Mouse (Mus musculus) midbrain, embryonic 13.5 days (tissue): ENCODE measurements around the gene Foxa3. TPM values are rescaled to one million over a fixed set of nuclear protein-coding genes. Genes with fewer than 3 reads are reported as not detected.
"Not testable (repeated sequence)": the region's sequence is repeated elsewhere in the genome, so short reads cannot be mapped to it uniquely, and the experiment has no call there.

Source experiments
- ATAC-seq: fragments of 200-750 bp; cut with Nextera tagmentation; 2 replicates; pipeline ENCODE4 v1.8.0; 2017; ENCODE audit warnings: mild to moderate bottlenecking, moderate TSS enrichment, moderate library complexity
- H3K27ac ChIP-seq: fragments of 300-500 bp; sonication (generic); 2 replicates; pipeline ENCODE4 v1.5.1; 2015; ENCODE audit warnings: inconsistent platforms, mild to moderate bottlenecking, moderate library complexity
- H3K27me3 ChIP-seq: fragments of 300-500 bp; sonication (generic); 2 replicates; pipeline ENCODE4 v1.6.1; 2015; ENCODE audit warnings: mild to moderate bottlenecking, inconsistent platforms
- H3K36me3 ChIP-seq: fragments of 300-500 bp; sonication (generic); 2 replicates; pipeline ENCODE4 v1.6.1; 2015; ENCODE audit warnings: mild to moderate bottlenecking, inconsistent platforms
- H3K4me1 ChIP-seq: fragments of 300-500 bp; sonication (generic); replicated peaks from 2 replicates; pipeline ENCODE4 v1.6.1; 2015; ENCODE audit warnings: inconsistent platforms
- H3K4me2 ChIP-seq: fragments of 300-500 bp; sonication (generic); replicated peaks from 2 replicates; pipeline ENCODE4 v1.6.1; 2015; ENCODE audit warnings: moderate library complexity, mild to moderate bottlenecking, inconsistent platforms
- H3K4me3 ChIP-seq: fragments of 300-500 bp; sonication (generic); replicated peaks from 2 replicates; pipeline ENCODE4 v1.5.1; 2015; ENCODE audit warnings: mild to moderate bottlenecking, inconsistent platforms
- H3K9ac ChIP-seq: fragments of 300-500 bp; sonication (generic); replicated peaks from 2 replicates; pipeline ENCODE4 v1.6.1; 2015; ENCODE audit warnings: mild to moderate bottlenecking, inconsistent platforms
- H3K9me3 ChIP-seq: fragments of 300-500 bp; sonication (generic); 2 replicates; pipeline ENCODE4 v1.6.1; 2016; ENCODE audit warnings: mild to moderate bottlenecking, inconsistent platforms
- WGBS: fragments of 180-500 bp; shearing (Covaris S2); methylation state at CpG from one replicate; pipeline ENCODE4 v1.1.7; 2015; 5-methylcytosine and 5-hydroxymethylcytosine counted together
- polyA plus RNA-seq: library from polyadenylated mRNA; unstranded; fragments of >200 nt; fragmentation: Nextera tagmentation; extraction: Ambion mirVana; gene quantifications from 2 replicates; pipeline ENCODE4 v1.2.1, GENCODE M21; 2015

Gene Foxa3
- not detected in 2 replicates for polyA plus RNA-seq

DNA sequence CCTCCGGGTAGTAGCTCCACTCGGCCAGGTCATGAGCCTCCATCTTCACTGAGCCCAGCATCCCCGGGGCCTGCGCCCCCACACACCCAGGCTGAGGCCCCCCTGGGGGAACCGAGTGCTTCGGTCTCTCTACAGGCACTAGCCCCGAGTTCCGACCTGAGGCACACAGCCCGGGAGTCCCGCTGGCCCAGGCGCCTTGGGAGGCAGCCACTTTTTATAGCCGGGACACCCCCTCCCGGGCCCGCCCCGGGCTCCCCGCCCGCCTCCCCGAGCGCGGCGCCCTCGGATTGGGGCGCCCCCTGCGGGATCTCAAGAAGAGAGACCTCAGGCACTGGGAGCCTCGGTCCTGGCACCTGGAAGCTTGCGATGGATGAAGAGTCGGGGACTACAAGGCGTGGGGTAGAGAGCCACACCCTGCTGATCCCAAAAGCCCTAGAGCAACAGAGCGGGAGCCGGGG is at the start of gene Foxa3:
TSS of gene Foxa3 (minus strand) at position 182 of the 458 bp plus-strand sequence.
- ATAC-seq, result peak; percentile 38
- H3K27me3 ChIP-seq, result peaks cover 40% of the 10 kb centered on the region
- no peaks in the 10 kb centered on the region for H3K9me3 ChIP-seq
- WGBS, result 4% methylated on average over 30 of the region's 30 CpGs
- H3K4me2 ChIP-seq, result peak within 1 kb of the TSS; percentile 93
- H3K36me3 ChIP-seq, result no peaks in the 10 kb centered on the region
- H3K9ac ChIP-seq, result peak within 1 kb of the TSS; percentile 92
- peaks cover 22% of the 10 kb centered on the region for H3K4me1 ChIP-seq
- H3K27ac ChIP-seq, result peak within 1 kb of the TSS; percentile 56
- H3K4me3 ChIP-seq, result peak within 1 kb of the TSS; percentile 95

- H3K4me2 ChIP-seq, H3K36me3 ChIP-seq, H3K27ac ChIP-seq, H3K9ac ChIP-seq, H3K4me1 ChIP-seq, H3K9me3 ChIP-seq, H3K4me3 ChIP-seq, ATAC-seq: not testable (repeated sequence)
- 50% methylated on average over 3 of the region's 3 CpGs for WGBS
- peaks cover 14% of the 10 kb centered on the region for H3K27me3 ChIP-seq
Observed at GRCm38 (mm10) chr7:19071024-19071423, 47.7 kb upstream of the Foxa3 start.

- no peak overlapping the region for H3K27ac ChIP-seq
- H3K9ac ChIP-seq, result no peak overlapping the region
- H3K9me3 ChIP-seq, result no peaks in the 10 kb centered on the region
- H3K4me1 ChIP-seq, result no peaks in the 10 kb centered on the region
- H3K4me2 ChIP-seq, result no peak overlapping the region
- WGBS, result 46% methylated on average over 3 of the region's 3 CpGs
- peaks cover 30% of the 10 kb centered on the region for H3K27me3 ChIP-seq
- no peak overlapping the region for H3K4me3 ChIP-seq
- ATAC-seq, result no peak
- H3K36me3 ChIP-seq, result no peaks in the 10 kb centered on the region
Observed at GRCm38 (mm10) chr7:19069500-19069899, 46.2 kb upstream of the Foxa3 start.

- H3K9ac ChIP-seq, result no peak overlapping the region
- WGBS, result 14% methylated on average over 2 of the region's 2 CpGs
- H3K27ac ChIP-seq, result no peak overlapping the region
- H3K27me3 ChIP-seq, result peaks cover 35% of the 10 kb centered on the region
- no peak overlapping the region for H3K4me3 ChIP-seq
- no peak overlapping the region for H3K4me2 ChIP-seq
- H3K9me3 ChIP-seq, result no peaks in the 10 kb centered on the region
- ATAC-seq, result no peak
- H3K36me3 ChIP-seq, result no peaks in the 10 kb centered on the region
- H3K4me1 ChIP-seq, result no peaks in the 10 kb centered on the region
Observed at GRCm38 (mm10) chr7:19068707-19069106, 45.4 kb upstream of the Foxa3 start.

GRCm38 (mm10) chr7:19067935-19068334 is 44.6 kb upstream of the Foxa3 start:
- Histone ChIP-seq H3K4me2 (no peak overlapping the region), H3K27ac (no peak overlapping the region), H3K4me1 (no peaks in the 10 kb centered on the region), H3K4me3 (no peak overlapping the region), H3K9me3 (no peaks in the 10 kb centered on the region), H3K27me3 (peaks cover 35% of the 10 kb centered on the region), H3K9ac (no peak overlapping the region), H3K36me3 (no peaks in the 10 kb centered on the region)
- no peak for ATAC-seq
- WGBS, result 67% methylated on average over 10 of the region's 14 CpGs

- no peaks in the 10 kb centered on the region for H3K9me3 ChIP-seq
- H3K4me3 ChIP-seq, result no peak overlapping the region
- peaks cover 35% of the 10 kb centered on the region for H3K27me3 ChIP-seq
- ATAC-seq, result no peak
- no peak overlapping the region for H3K27ac ChIP-seq
- no peak overlapping the region for H3K4me2 ChIP-seq
- no peaks in the 10 kb centered on the region for H3K36me3 ChIP-seq
- no peaks in the 10 kb centered on the region for H3K4me1 ChIP-seq
- H3K9ac ChIP-seq, result no peak overlapping the region
- 48% methylated on average over 14 of the region's 14 CpGs for WGBS
Observed at GRCm38 (mm10) chr7:19067063-19067462, 43.7 kb upstream of the Foxa3 start.

- Histone ChIP-seq H3K4me2 (0 out of 2 replicates have a peak overlapping the region, but pooled peaks have one; percentile 16), H3K4me3 (no peak overlapping the region), H3K36me3 (no peaks in the 10 kb centered on the region), H3K9ac (no peak overlapping the region), H3K27me3 (peaks cover 35% of the 10 kb centered on the region), H3K9me3 (no peaks in the 10 kb centered on the region), H3K4me1 (no peaks in the 10 kb centered on the region), H3K27ac (no peak overlapping the region)
- WGBS, result 53% methylated on average over 13 of the region's 13 CpGs
- ATAC-seq, result no peak
Observed at GRCm38 (mm10) chr7:19065896-19066295, 42.6 kb upstream of the Foxa3 start.

- Histone ChIP-seq H3K36me3 (peaks cover 11% of the 10 kb centered on the region), H3K4me3 (no peak overlapping the region), H3K27me3 (no peaks in the 10 kb centered on the region), H3K4me1 (peaks cover 13% of the 10 kb centered on the region), H3K9ac (no peak overlapping the region), H3K4me2 (no peak overlapping the region), H3K27ac (no peak overlapping the region), H3K9me3 (no peaks in the 10 kb centered on the region)
- no peak for ATAC-seq
- WGBS, result 88% methylated on average over 10 of the region's 10 CpGs
Observed at GRCm38 (mm10) chr7:19057405-19057804, 34.1 kb upstream of the Foxa3 start.

GRCm38 (mm10) chr7:19055108-19055507 is 31.8 kb upstream of the Foxa3 start:
- H3K4me2 ChIP-seq, result peak overlapping the region; percentile 52; the same call in 1 of the 2 replicates
- no peaks in the 10 kb centered on the region for H3K9me3 ChIP-seq
- H3K36me3 ChIP-seq, result peaks cover 34% of the 10 kb centered on the region
- no peak for ATAC-seq
- H3K27me3 ChIP-seq, result no peaks in the 10 kb centered on the region
- H3K9ac ChIP-seq, result no peak overlapping the region
- H3K4me3 ChIP-seq, result no peak overlapping the region
- no peak overlapping the region for H3K27ac ChIP-seq
- peaks cover 13% of the 10 kb centered on the region for H3K4me1 ChIP-seq
- 92% methylated on average over 8 of the region's 8 CpGs for WGBS

- H3K9me3 ChIP-seq, result no peaks in the 10 kb centered on the region
- H3K4me3 ChIP-seq, result peak overlapping the region; percentile 26; the same call in 1 of the 2 replicates
- 0 out of 2 replicates have a peak overlapping the region, but pooled peaks have one; percentile 5 for H3K27ac ChIP-seq
- WGBS, result 66% methylated on average over 9 of the region's 9 CpGs
- peaks cover 38% of the 10 kb centered on the region for H3K36me3 ChIP-seq
- ATAC-seq, result no peak; the same call in 1 of the 2 replicates
- H3K4me1 ChIP-seq, result peaks cover 13% of the 10 kb centered on the region
- H3K27me3 ChIP-seq, result no peaks in the 10 kb centered on the region
- H3K4me2 ChIP-seq, result peak overlapping the region; percentile 52
- H3K9ac ChIP-seq, result peak overlapping the region; percentile 33; the same call in 1 of the 2 replicates
Observed at GRCm38 (mm10) chr7:19054777-19055076, 31.4 kb upstream of the Foxa3 start.

DNA sequence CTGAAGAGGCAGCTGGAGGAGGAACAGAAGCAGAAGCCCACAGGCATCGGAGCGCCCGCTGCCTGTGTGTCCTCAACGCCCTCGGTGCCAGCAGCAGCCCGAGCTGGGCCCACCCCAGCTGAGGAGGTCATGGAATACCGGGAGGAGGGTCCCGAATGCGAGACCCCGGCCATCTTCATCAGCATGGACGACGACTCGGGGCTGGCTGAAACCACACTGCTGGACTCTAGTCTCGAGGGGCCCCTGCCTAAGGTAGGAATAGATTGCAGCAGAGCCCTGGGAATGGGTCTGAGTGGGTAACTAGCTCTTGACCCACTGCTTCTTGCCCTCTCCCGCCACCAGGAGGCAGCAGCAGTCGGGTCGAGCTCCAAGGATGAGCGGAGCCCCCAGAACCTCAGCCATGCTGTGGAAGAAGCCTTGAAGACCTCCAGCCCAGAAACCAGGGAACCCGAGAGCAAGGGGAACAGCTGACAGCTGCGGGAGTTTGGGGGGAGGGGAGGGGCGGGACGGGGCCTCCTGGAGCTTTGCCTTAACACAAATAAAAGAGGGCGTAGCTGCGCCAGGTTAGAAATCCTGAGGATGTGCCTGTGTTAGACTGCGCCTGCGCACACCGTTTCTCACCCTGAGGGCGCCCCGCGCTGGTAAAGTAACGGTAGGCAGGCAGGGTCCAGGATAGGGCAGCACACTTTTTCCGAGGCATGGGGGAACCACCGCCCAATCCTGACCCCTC is 30.9 kb upstream of the Foxa3 start, which contains the start of gene Rsph6a:
TSS of gene Rsph6a (plus strand) at position 644 of the 730 bp plus-strand sequence.
- H3K4me3 ChIP-seq, result peak within 1 kb of the TSS; percentile 26
- H3K27ac ChIP-seq, result 0 out of 2 replicates have a peak within 1 kb of the TSS, but pooled peaks have one; percentile 5
- H3K9me3 ChIP-seq, result no peaks in the 10 kb centered on the region
- peaks cover 43% of the 10 kb centered on the region for H3K36me3 ChIP-seq
- H3K4me1 ChIP-seq, result peaks cover 13% of the 10 kb centered on the region
- H3K4me2 ChIP-seq, result peak within 1 kb of the TSS; percentile 52
- peak; percentile 79 for ATAC-seq
- H3K9ac ChIP-seq, result peak within 1 kb of the TSS; percentile 33
- WGBS, result 24% methylated on average over 32 of the region's 33 CpGs
- no peaks in the 10 kb centered on the region for H3K27me3 ChIP-seq

GRCm38 (mm10) chr7:19053136-19053532 is 29.8 kb upstream of the Foxa3 start:
- Histone ChIP-seq H3K27ac (no peak overlapping the region), H3K4me2 (no peak overlapping the region), H3K9ac (no peak overlapping the region), H3K4me3 (no peak overlapping the region), H3K9me3 (no peaks in the 10 kb centered on the region), H3K36me3 (peaks cover 54% of the 10 kb centered on the region), H3K27me3 (no peaks in the 10 kb centered on the region), H3K4me1 (peaks cover 13% of the 10 kb centered on the region)
- no peak for ATAC-seq
- WGBS, result 92% methylated on average over 7 of the region's 7 CpGs
